Mouse (Mus musculus) midbrain, embryonic 16.5 days (tissue): Measurements from ENCODE around the gene Cks1b. TPM values are rescaled to one million over a fixed set of nuclear protein-coding genes. Genes with fewer than 3 reads are reported as not detected.

Source experiments
- ATAC-seq: fragments of 200-750 bp; cut with Nextera tagmentation; 2 replicates; pipeline ENCODE4 v1.8.0; 2017; ENCODE audit warnings: moderate TSS enrichment
- H3K27ac ChIP-seq: fragments of 300-500 bp; sonication (generic); 2 replicates; pipeline ENCODE4 v1.5.1; 2014; ENCODE audit warnings: mild to moderate bottlenecking, low read length, mixed read lengths
- H3K27me3 ChIP-seq: fragments of 300-500 bp; sonication (generic); 2 replicates; pipeline ENCODE4 v1.6.1; 2014; ENCODE audit warnings: low read depth, low read length, mixed read lengths; ENCODE audit not compliant: control insufficient read depth, insufficient read depth
- H3K36me3 ChIP-seq: fragments of 300-500 bp; sonication (generic); 2 replicates; pipeline ENCODE4 v1.6.1; 2014; ENCODE audit warnings: mild to moderate bottlenecking, low read length, moderate library complexity, mixed read lengths; ENCODE audit not compliant: control insufficient read depth, insufficient read depth
- H3K4me1 ChIP-seq: fragments of 300-500 bp; sonication (generic); 2 replicates; pipeline ENCODE4 v1.6.1; 2014; ENCODE audit warnings: mild to moderate bottlenecking, low read length, mixed read lengths; ENCODE audit not compliant: control insufficient read depth, insufficient read depth
- H3K4me2 ChIP-seq: fragments of 300-500 bp; sonication (generic); 2 replicates; pipeline ENCODE4 v1.6.1; 2014; ENCODE audit warnings: mild to moderate bottlenecking, low read length, mixed read lengths
- H3K4me3 ChIP-seq: fragments of 300-500 bp; sonication (generic); 2 replicates; pipeline ENCODE4 v1.5.1; 2014; ENCODE audit warnings: low read depth, mild to moderate bottlenecking, low read length, moderate library complexity, mixed read lengths
- H3K9ac ChIP-seq: fragments of 300-500 bp; sonication (generic); 2 replicates; pipeline ENCODE4 v1.6.1; 2014; ENCODE audit warnings: low read depth, low read length, mixed read lengths
- H3K9me3 ChIP-seq: fragments of 300-500 bp; sonication (generic); replicated peaks from 2 replicates; pipeline ENCODE4 v1.6.1; 2014; ENCODE audit warnings: mild to moderate bottlenecking, low read length, mixed read lengths; ENCODE audit not compliant: control insufficient read depth, poor library complexity, severe bottlenecking
- WGBS: fragments of 180-500 bp; shearing (Covaris S2); extraction: QIAGEN DNeasy Blood & Tissue Kit; methylation state at CpG from one replicate; pipeline ENCODE4 v1.1.7; 2014; 5-methylcytosine and 5-hydroxymethylcytosine counted together
- polyA plus RNA-seq: library from polyadenylated mRNA; unstranded; fragments of >200 nt; fragmentation: Nextera tagmentation; extraction: Ambion mirVana; gene quantifications from 2 replicates; pipeline ENCODE4 v1.2.1, GENCODE M21; 2015

Cks1b gene
- 77.1 and 86.2 TPM in 2 replicates for polyA plus RNA-seq

DNA sequence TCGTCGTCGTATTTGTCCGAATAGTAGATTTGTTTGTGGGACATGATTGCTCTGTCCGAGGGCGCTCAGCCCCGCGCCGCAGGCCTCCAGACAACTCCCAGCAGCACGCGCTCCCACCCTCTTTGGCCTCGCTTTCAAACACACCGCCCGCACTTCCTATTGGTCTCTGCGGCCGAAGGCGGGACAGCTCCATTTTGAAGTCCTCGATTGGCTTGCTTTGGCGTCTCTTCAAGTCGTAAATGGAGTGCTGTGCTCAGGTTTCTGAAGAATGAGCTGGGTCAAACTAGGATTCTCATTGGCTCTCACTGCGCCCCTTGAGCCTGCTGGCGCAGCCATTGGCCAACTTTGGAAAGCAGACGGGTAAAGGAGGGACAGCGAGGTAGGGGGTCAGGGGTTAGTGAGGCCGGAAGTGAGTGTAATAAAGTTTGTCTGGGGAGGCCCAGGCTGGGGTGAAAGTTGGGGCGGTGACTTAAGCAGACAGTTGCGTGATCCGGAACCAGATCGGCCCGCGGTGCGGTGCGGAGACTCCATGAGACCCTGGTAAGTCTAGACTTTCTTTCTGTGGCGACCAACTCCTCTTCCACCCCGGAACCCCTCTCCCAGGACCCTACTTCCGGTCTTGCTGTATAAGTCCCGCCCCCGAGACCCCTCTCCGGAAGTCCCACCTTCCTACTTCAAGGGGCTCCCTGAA, at the start of gene Cks1b, which contains the start of gene Shc1:
Gene Cks1b (minus strand): TSS at position 214 of the 691 bp plus-strand sequence.
Gene Shc1 (plus strand): TSS at position 274 of the 691 bp plus-strand sequence.
- peak; percentile 97 for ATAC-seq
- peak within 1 kb of the TSS; percentile 61 for H3K9ac ChIP-seq
- WGBS = under 1% methylated on average over 39 of the region's 39 CpGs
- H3K36me3 ChIP-seq = peaks cover 4% of the 10 kb centered on the region; the same call in 1 of the 2 replicates
- peak within 1 kb of the TSS; percentile 63 for H3K4me3 ChIP-seq
- no peaks in the 10 kb centered on the region for H3K27me3 ChIP-seq
- no peaks in the 10 kb centered on the region for H3K9me3 ChIP-seq
- peak within 1 kb of the TSS; percentile 74 for H3K27ac ChIP-seq
- H3K4me1 ChIP-seq = peaks cover 19% of the 10 kb centered on the region
- peak within 1 kb of the TSS; percentile 93 for H3K4me2 ChIP-seq

DNA sequence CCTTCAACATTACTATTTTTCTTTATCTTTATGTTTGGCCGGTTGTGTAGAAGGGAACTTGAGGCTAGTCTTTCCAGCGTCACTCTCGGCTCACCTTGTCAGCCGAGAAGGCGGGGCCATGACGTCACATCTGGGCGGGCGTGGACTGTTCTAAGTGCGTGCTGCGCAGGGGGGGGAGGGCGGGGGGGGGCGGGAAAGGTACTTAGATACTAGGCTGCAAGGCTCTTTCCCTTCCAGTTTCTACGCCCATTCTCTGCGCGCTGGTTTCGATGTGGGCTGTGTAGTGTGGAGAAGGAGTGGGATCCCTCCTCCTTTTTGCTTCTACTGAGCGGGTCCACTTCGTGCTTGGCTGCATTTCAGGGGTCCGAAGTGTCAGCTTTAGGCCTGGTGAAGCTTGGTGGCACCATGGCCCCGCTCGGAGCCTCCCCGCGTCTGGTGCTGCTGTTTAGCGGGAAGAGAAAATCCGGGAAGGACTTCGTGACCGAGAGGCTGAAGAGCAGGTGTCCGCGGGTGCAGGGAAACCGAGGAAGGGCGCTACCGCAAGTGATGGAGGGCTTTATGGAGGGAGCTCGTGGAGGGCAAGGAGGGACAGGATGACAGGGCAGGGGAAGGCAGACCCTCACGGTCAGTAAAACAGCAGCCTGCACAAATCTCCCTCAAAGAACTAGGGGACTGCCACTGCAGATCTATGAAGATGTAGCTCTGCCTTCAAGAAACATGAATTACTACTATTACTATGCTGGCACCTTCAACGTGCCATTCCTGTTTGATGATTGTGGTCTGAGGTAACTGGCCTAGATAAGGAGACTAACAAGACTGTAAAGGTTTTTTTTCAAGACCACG, 41.0 kb upstream of the Cks1b start:
- ATAC-seq = peak; percentile 86
- Histone ChIP-seq H3K9me3 (no peaks in the 10 kb centered on the region), H3K4me2 (peak overlapping the region; percentile 71), H3K27ac (peak overlapping the region; percentile 95), H3K36me3 (no peaks in the 10 kb centered on the region), H3K27me3 (no peaks in the 10 kb centered on the region), H3K9ac (peak overlapping the region; percentile 91), H3K4me1 (peaks cover 17% of the 10 kb centered on the region), H3K4me3 (peak overlapping the region; percentile 84)
- 1% methylated on average over 33 of the region's 36 CpGs for WGBS

DNA sequence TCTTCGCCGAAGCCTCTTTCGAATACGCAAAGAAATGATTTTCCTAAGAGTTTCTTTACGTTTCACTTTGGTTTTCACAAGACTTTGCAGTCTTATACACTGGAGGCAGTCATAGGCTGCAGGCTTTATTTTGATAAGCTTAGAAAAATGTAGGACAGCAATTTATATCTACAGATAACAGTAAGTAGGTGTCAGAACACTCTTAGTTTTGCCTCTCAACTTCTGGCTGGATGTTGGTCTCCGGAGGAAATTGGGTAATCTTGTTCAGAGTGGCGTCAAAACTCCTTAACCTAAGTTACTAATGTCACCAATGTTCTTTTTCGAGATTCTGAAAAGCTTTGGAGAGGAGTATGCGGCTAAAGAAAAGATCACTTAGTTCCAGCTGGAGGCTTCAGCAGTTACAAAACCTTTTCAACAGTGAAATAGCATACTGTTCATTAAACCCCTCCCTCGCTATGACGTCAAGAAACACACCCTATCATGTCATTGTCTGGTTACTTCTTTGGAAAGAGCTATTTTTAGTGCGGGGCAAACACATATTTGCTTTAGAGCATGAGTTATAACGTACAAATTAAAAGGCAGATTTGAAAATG, 40.3 kb upstream of the Cks1b start:
- no peaks in the 10 kb centered on the region for H3K27me3 ChIP-seq
- peaks cover 17% of the 10 kb centered on the region for H3K4me1 ChIP-seq
- 47% methylated on average over 13 of the region's 13 CpGs for WGBS
- no peaks in the 10 kb centered on the region for H3K36me3 ChIP-seq
- H3K9me3 ChIP-seq = no peaks in the 10 kb centered on the region
- H3K4me2 ChIP-seq = peak overlapping the region; percentile 71
- H3K9ac ChIP-seq = no peak overlapping the region
- peak overlapping the region; percentile 95 for H3K27ac ChIP-seq
- ATAC-seq = peak; percentile 59
- H3K4me3 ChIP-seq = peak overlapping the region; percentile 84

DNA sequence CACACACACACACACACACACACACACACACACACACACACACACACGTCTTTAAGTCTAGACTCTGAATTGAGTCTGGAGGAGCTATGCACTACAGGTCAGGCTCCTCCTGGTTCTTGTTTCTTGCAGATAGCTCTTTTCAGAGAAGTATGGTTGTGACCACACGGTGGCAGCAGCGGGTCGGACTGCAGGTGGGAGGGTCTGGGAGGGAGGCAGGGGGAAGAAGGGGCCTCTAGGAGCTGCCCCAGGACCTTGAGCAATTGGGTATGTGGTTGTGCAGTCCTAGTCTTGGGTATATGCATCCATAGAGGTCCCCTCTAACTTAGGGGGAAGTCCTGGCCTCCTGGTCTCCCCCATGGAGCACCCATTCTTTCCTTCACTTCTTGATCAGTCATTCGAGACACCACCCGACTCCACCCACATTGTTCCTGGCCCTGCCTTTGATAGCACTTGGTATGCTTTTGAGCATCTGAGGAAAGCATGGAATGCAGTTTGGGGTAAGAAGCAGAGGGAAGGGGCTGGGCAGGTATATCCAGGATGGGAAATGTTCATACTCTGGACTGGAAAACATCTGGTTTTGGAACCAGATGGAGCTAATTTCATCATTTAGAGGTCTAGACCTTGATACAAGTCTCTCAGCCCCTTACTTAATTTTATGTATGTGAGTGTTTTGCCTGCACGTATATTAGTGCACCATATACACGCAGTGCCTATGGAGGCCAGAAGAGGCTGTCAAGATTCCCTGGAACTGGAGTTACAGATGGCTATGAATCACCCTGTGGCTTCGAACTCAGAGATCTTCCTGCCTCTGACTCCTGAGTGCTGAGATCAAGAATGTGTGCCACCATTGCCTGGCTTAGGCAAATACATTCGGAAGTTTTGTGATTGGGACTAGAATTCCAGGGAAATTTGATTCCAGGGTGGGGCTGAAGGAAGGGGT, 38.8 kb upstream of the Cks1b start:
- no peaks in the 10 kb centered on the region for H3K9me3 ChIP-seq
- ATAC-seq = no peak
- WGBS = 31% methylated on average over 10 of the region's 10 CpGs
- H3K9ac ChIP-seq = no peak overlapping the region
- H3K36me3 ChIP-seq = no peaks in the 10 kb centered on the region
- no peak overlapping the region for H3K4me2 ChIP-seq
- no peaks in the 10 kb centered on the region for H3K27me3 ChIP-seq
- H3K27ac ChIP-seq = no peak overlapping the region
- H3K4me3 ChIP-seq = no peak overlapping the region
- H3K4me1 ChIP-seq = peaks cover 20% of the 10 kb centered on the region

DNA sequence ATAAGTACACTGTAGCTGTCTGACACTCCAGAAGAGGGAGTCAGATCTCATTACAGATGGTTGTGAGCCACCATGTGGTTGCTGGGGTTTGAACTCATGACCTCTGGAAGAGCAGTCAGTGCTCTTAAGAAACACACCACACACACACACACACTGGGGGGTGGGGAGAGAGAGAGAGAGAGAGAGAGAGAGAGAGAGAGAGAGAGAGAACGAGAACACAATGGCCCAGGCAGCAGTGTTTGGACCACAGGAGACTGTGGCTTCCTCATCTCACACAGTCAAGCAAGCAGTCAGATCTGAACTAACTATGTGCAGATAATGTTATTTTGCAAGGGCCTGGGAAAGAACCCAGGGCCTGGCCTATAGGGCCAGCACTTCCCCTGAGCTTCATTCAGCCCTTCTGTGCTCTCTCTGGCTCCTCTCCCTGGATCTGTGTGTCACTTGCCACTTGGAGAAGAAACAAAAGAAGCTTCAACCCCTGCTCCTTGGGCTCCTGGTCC, 37.7 kb upstream of the Cks1b start:
- ATAC-seq = no peak
- WGBS = 42% methylated on average over 1 of the region's 1 CpGs

DNA sequence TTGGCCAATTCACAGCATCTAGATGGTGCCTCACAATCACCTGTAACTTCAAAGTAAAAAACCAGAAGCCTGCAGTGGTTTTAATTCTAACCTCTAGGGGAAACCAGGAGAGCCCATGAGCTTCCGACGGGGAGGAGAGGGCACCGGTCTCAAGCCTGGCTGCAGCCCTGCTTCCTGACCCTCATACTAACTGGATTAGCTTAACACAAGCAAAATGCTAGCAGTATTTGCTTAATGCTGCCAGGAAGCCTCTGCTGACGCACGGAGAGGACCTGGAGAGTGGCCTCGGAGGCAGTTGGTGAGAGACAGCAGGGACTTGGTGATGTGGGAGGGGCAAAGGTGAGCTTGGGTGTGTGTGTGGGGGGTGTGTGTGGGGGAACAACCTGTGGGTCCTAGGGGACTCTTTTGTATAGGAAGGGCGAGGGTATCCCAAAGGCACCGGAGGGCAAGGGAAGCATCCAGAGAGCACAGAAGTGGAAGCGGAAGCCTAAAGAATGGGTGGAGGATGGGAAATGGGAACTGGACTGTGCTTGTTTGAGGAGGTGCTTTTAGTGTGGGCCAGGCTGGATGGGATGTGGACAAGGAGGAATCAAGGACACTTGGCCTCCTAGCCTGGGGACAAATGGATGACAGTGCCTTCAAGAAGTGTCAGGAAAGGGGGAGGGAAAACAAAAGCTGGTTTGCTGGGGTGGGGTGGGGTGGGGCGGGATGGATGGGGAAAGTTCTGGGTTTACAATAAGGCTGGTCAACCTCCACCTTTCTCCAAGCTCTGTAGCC, 36.4 kb upstream of the Cks1b start, which contains the start of gene Pmvk:
Gene Pmvk (plus strand): TSS at position 141 of the 777 bp plus-strand sequence.
- H3K27me3 ChIP-seq = no peaks in the 10 kb centered on the region
- 59% methylated on average over 10 of the region's 10 CpGs for WGBS
- no peak within 1 kb of the TSS for H3K4me3 ChIP-seq
- H3K36me3 ChIP-seq = no peaks in the 10 kb centered on the region
- H3K4me1 ChIP-seq = peaks cover 11% of the 10 kb centered on the region
- no peak within 1 kb of the TSS for H3K27ac ChIP-seq
- no peak within 1 kb of the TSS for H3K9ac ChIP-seq
- no peaks in the 10 kb centered on the region for H3K9me3 ChIP-seq
- ATAC-seq = no peak
- H3K4me2 ChIP-seq = no peak within 1 kb of the TSS

More for the DNA sequence above, 37.7 kb upstream of the Cks1b start:
- Histone ChIP-seq H3K27me3 (no peaks in the 10 kb centered on the region), H3K4me1 (peaks cover 24% of the 10 kb centered on the region), H3K9me3 (no peaks in the 10 kb centered on the region), H3K27ac (no peak overlapping the region), H3K36me3 (no peaks in the 10 kb centered on the region), H3K4me2 (no peak overlapping the region), H3K4me3 (no peak overlapping the region), H3K9ac (no peak overlapping the region)

DNA sequence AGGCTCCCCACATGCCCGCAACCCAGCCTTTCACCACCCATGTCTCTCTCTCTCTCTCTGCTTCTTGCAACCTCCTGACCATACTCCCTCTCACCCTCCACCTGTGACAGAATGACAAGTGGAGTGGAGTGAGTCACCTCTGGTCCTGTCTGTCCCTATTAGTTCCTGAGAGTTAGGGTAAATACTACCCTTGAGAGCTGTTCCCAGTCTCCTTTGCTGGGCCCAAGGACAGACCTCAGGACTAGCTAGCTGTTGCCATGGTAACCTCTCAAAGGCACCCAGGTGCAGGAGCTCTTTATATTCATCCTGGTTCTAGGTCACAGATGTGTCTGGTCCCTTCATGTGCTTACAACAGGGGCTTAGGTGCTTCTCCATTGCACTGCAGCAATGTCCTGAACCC, 33.7 kb upstream of the Cks1b start:
- Histone ChIP-seq H3K27ac (no peak overlapping the region), H3K9me3 (no peaks in the 10 kb centered on the region), H3K27me3 (no peaks in the 10 kb centered on the region), H3K4me2 (no peak overlapping the region), H3K4me3 (no peak overlapping the region), H3K36me3 (no peaks in the 10 kb centered on the region), H3K4me1 (peaks cover 6% of the 10 kb centered on the region; the same call in 1 of the 2 replicates), H3K9ac (no peak overlapping the region; the same call in 1 of the 2 replicates)
- 95% methylated on average over 1 of the region's 1 CpGs for WGBS
- ATAC-seq = no peak
